Mouse (Mus musculus) gastrocnemius, postnatal 14 days (tissue): ENCODE results near the gene Ptov1. TPM values are rescaled to one million over a fixed set of nuclear protein-coding genes. Genes with fewer than 3 reads are reported as not detected.
A peak's percentile ranks its signal among the peaks of the same experiment; 100 is the strongest.

ENCODE experiments used
- DNase-seq: peaks from one replicate; pipeline ENCODE4 v3.0.0; 2021; ENCODE audit warnings: mixed read lengths
- intact Hi-C: fragments of 180-260 bp; cut with DNase I; formaldehyde crosslinking; loops from one replicate; pipeline ENCODE4 v1.15.1; 2025; ENCODE audit warnings: low total_unique reads
- long read RNA-seq, 2 experiments: library from polyadenylated mRNA; stranded (forward); transcript quantifications; one replicate each; pipeline ENCODE4 v2.0.0; 2021
- total RNA-seq, 2 experiments: library from RNA; stranded (reverse); gene quantifications; 2 replicates each; pipeline ENCODE4 v1.2.3; 2021

Gene Ptov1
- 100 to 1,000 TPM; 161 to 167 TPM for total RNA-seq
- long read RNA-seq, experiment 1, transcript Ptov1-201 (12 exons, 1,883 nt): major isoform, 77 of 240 reads
- long read RNA-seq, experiment 1, partial matches to known transcripts: 11 of 240 reads
- long read RNA-seq, experiment 1, other reads (novel, unspliced or antisense): 151 of 240 reads
- long read RNA-seq, experiment 2, transcript Ptov1-201 (12 exons, 1,883 nt): major isoform, 70 of 239 reads
- long read RNA-seq, experiment 2, partial matches to known transcripts: 17 of 239 reads
- long read RNA-seq, experiment 2, other reads (novel, unspliced or antisense): 151 of 239 reads

DNA sequence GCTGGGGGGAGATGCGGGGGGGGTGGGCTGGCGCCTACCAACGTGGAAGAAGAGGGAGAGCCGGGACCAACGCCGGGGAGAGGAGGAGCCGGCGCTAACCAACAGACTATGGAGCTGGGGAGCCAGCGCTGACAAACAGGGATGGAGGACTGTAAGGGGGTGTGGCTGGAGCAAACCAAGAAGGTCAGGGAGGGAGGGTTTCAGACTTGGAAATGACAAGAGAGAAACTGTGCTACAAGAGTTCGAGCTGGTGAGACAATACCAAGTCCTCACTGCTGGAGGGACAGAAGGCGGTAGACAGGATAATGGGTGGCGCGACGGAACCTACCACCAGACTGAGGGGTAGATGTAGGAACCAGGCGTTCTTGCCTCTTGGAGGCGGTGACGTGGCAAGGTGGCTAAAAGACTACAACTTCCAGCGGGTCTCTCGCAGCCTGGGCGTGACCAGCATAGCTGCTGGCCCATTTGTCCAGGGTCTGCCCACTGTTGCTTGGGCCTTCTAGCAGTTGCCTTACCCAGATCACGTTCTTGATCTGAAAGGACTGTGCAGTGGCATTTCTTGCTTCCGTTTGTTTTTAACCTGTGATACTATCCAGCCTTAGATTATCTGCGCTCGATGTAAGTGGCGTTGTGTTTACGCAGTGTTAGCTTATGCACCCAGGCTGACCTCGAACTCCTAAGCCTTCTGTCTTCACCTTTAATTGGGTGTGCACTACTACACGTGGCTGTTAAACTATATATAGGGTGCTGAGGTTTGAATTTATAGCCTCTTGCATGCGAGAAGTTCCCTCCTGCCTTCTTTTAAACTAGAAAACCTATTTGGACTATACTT, at the start of gene Ptov1:
Gene Ptov1, minus strand, starts transcription at position 92 of the 832 bp plus-strand sequence.
- intact Hi-C loops: no loop called here

DNA sequence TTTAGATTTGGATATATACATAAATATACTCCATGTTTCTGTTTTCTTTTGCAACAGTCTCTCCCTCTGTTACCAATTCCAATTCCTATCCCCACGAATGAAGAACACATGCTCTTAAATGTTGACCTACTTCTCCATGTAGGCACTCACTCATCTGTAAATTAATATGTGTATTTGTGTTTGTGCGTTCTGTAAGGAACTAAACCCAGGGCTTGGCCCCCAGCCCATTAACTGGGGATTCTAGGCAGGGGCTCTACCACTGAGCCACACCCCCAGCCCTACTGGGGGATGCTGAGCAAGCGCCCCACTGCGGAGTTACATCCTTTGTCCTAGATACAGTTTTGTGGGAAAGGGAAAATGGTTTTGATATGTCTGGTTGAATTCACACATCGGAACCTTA, 49.5 kb upstream of the Ptov1 start:
- no peak for DNase-seq
- intact Hi-C loops: no loop called here

More for the DNA sequence above, at the start of gene Ptov1:
- DNase-seq: peak; percentile 94

DNA sequence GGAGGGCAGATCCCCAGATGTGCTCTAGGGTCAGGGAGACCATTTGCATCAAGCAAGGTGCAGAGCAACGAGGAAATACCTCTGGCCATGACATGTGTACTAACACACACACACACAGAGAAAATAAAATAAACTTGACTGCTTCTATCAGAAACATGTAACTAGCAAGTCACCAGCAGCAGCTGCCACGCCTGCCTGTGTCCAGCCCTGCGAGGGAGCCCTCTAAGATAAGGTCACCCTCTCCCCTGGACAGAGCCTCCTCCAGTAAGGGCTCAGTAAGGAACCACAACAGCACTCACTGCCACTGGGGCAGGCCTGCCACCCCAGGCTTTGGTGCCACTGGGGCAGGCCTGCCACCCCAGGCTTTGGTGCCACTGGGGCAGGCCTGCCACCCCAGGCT, 48.6 kb upstream of the Ptov1 start:
- intact Hi-C loops: no loop called here
- no peak for DNase-seq

DNA sequence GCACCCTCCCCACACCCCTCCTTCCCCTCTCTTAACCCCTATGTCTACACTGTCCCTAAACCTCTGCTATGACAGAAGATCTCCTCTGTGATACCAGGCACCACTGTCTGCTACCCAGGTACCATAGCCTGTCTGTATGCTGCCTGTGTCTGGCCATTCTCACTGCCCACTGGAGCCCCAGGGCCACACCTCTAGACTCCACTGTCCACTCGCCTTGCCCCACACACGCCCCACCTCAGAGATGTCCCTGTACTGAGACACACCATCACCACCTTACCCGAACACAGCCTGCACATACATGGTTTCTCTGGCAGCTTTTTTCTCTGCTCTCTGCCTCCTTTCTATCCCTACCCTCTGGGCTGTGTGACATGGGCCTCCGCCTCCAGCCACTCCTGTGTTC, 47.3 kb upstream of the Ptov1 start:
- intact Hi-C loops: no loop called here
- DNase-seq: no peak

DNA sequence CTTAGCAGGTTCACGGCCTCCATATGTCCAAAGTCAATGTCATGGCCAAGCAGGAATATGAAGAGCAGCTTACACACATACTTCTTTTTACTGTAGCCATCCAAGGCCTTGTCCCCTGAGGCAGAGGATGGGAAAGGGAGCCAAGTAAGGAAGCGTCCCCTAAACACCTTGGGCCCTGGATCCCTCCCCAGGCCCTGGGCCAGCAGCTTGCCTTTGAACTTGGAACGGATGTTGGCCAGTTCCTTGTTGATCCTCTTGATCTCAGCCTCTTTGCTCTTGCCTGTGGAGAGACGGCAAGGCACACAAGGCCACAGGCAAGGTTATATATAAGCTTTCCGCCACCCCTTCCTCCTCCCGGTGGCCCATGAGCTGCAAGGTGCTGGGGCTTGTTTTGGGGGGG, 46.6 kb upstream of the Ptov1 start:
- intact Hi-C loops: no loop called here
- no peak for DNase-seq

DNA sequence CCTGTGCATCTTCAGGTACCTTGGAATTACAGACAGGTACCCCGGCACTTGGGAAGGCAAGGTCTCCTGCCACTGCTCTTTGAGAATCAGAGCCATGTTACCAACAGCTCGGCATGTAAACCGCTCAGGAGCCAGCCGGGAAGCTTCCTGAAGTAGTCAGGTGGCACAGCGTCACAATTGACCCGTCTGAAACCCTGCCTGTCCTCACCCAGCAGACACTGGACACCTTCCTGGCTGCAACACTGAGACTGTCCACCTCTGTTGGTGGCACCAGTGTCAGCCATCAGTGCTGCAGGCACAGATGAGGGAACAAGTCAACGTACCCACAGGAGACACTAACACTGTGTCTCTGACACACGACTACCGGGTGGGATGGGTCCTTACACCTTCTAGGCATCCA, 45.7 kb upstream of the Ptov1 start:
- DNase-seq: no peak
- intact Hi-C loops: no loop called here

DNA sequence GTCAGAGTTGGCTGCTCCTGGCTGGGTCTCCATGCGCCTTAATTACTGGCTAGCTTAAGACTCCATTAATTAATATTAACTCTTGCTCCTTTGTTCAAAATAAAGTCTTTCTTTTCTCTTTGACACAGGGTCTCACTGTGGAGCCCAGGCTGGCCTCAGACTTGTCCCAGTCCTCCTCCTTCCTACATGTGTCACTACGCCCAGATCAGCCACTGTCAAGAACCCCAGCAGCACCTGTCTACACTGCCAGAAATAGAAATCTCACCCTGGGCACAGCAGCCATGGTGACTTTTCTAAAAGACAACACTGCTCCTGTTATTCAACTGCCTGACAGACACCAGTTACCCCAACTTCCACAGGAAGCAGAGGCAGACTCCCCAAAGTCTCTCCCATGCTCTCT, 44.8 kb upstream of the Ptov1 start:
- intact Hi-C loops: no loop called here
- DNase-seq: no peak

DNA sequence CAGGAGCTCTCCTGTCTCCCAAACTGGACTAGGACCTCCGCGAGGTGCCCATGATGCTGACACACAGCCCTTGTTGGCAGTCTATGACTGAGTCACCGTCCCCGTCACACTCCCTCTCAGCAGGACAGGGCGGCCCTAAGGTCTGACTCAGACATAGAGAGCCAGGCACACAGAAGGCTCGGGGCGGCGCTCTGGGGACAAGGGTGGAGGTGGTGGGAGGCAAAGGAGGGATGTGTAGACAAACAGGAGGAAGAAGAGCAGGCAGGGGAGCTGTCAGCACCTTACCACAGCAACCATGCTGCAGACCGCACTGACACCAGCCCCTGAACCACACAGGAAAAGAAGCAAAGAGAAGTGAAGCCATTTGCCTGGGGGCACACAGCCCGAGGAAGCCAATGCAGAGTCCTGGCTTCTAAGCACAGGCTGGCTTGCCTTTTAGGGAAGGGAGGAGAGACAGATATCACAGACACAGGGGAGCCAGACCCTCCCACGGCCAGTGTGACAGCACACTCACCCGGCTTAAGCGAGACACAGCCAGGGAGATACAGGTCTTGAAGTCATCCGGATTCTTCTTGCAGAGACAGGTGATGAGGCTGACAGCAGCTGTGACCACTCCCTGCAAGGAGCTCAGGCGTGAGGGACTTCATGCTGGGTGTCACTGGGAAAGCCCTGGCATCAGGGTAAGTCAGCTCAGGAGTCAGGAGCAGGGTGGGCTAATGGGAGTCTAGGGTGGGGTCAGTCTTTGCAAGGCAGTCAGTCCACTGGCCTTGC, 39.3 kb upstream of the Ptov1 start:
- intact Hi-C loops: loop anchor here (10.0 kb wide), 1 partner anchor 46 kb away; no protein-coding TSS in a partner anchor
- no peak for DNase-seq

DNA sequence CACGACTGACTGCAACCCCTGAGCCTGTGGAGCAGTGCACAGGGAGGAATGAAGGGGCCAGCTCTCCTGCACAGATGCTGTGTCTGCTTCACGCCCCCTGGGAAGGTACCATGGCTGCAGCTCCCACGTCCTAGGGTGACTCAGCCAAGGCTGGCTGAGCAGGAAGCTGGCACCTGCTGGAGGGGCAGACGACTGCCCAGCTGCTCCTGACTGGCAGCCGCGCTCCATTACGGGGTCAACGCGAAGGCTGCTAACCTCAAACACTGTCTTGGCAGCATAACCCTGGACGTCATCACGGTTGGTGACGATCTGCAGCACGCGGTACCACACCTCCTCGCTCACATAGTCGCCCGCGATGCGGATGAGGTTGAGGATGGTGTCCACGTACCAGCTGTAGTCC, 35.8 kb upstream of the Ptov1 start:
- no peak for DNase-seq
- intact Hi-C loops: loop anchor here (10.0 kb wide), 1 partner anchor 49 kb away; no protein-coding TSS in a partner anchor

DNA sequence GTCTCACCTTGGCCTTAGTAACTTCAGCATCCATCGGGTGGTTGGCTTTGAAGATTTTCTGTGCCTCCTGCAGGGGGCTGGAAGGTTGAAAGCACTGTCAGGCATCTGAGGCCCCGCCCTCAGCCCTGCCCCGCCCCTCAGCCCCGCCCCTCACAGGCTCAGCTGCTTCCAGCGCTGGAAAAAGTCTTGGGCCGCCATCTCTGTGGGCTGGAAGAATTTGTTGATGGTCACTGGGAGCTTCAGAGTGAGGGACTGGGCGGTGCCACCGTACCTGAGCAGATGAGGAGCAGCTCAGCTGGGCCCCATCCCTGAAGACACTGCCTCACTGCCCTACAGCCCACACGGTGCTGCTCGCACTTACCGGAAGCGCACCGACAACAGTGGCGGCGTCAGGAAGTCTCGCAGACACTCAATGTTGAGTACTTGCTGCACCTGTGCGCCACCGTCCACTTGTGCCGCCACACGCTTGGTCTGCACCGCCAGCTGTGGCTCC, 31.7 kb upstream of the Ptov1 start:
- intact Hi-C loops: loop anchor here (10.0 kb wide), 1 partner anchor 54 kb away; no protein-coding TSS in a partner anchor

DNA sequence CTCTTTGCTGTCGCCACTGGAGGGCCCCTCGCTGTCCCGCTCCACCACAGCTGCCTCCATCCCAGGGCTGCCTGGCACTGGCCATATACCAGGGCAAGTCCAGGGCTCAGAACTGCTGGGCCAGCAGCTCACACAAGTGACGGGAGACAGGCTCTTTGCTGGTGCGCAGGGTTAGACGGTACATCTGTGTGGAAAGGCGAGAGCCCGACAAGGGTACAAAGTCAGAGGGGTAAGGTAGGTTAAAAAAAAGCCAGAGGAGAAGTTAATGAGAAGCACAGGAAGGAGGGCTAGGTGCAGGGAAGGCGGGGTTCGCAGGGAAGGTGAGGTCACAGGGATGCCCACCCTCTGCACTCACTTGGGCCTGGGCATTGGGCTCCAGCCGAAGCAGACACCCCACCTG, 31.0 kb upstream of the Ptov1 start:
- intact Hi-C loops: loop anchor here (10.0 kb wide), 1 partner anchor 54 kb away; no protein-coding TSS in a partner anchor

More for the DNA sequence above, 31.7 kb upstream of the Ptov1 start:
- DNase-seq: no peak

DNA sequence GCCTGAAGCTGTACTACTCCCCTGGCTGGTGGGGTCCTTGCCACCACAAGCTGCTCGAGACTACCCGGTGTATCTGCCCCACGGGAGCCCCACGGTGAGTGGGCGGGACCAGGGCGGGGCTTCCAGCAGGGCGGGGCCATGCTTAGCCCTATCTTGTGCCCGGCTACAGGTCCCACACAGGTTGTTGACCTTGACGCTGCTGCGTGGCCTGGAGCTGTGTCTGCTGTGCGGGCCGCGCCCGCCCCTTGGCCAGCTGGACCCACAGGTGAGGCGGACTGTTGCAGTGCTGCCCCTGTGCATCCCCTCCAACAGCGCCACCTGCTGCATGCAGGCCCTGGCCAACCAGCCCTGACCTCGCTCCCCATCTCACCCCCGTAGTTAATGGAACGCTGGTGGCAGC, 29.0 kb upstream of the Ptov1 start:
- intact Hi-C loops: no loop called here
- no peak for DNase-seq

More for the DNA sequence above, 31.0 kb upstream of the Ptov1 start:
- no peak for DNase-seq

DNA sequence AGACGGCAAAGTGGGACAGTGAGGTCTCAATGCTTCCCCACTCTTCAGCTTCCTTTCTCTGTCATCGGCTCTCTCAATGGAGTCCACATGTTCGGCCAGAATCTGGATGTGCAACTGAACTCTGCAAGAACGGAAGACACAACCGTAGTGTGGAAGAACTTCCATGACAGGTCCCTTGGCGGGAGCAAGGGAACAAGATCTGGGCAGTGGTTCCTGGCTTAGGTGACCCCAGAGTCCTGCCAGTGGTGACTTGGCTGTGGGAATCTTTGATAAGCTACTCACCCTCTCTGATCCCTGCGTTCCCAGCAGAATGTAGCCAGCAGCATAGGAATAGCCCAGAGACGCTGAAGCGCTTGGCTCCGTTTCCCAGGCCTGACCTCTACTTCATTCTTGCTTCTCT, 26.9 kb upstream of the Ptov1 start:
- intact Hi-C loops: no loop called here
- peak; percentile 45 for DNase-seq

DNA sequence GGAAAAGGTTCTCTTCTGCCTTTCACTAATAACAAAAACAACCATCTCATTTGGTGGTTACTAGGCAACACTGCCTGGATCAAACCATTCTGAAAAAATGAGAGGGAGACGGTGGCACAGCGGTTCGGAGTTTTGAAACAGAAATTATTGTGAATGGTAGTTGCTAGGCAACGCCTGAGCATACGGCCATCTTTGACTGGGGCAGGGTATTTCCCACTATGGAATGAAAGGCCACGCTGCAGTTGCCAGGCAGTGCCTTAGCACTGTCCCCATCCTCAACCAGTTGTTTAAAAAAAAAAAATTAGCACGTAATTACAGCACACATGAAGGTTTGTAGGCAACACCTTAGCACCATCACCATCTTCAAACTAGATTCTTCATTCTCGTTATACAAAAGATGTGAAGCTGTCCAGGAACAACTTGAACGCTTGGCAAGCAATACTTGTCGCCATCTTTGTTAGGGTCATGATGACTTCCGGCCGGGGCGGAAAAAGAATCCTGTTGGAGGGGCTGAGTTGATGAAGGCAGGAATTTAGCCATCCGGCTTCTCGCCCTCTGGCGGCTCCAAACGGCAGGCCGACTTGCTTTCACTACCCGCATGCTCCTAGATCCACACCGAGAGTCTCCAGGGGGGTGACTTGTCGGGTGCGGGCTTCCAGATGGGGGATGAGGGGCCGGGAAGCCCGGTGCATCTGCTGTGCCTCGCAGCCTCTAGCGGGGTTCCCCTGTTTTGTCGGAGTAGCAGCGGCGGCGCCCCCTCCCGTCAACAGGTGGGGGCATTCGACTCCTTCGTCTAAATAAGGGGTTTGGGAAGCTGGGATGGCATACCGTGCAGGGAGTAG, 26.2 kb upstream of the Ptov1 start, which contains the start of gene Fuz:
Gene Fuz, plus strand, starts transcription at position 487 of the 842 bp plus-strand sequence.
- intact Hi-C loops: no loop called here
- peak; percentile 91 for DNase-seq

DNA sequence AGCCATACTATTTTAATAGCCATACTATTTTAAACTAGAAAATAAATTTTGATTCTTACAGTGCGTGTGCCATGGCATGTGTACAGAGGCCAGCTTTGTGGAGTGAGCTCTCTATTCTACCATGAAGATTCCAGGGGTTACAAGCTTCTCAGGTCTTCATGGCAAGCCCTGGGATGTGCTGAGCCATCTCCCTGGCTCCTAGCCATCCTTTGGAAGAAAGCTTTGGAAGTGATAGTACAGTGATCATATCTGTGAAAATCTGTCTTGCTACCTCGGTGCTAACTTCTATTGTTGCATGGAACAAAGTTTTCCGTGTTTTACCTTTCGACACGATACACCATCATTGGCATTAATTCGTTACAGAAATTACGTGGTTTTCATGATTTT, 25.6 kb upstream of the Ptov1 start:
- no peak for DNase-seq
- intact Hi-C loops: no loop called here

DNA sequence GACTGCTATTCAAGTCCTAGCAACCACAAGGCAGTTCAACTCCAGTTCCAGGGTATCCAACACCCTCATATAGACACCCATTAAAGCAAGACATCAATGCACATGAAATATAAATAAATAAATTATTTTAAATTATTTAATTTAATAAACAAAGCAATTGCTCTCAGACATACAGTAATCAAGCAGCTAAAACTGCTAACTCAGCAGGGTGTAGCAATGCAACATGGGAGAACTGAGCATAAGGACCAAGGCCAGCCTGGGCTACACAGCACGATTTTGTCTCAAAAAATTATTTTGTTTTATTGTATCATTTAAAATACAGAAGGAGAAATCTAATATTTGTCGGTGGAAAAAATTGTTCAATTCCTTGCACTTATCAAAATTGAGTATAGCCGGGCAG, 24.6 kb upstream of the Ptov1 start:
- intact Hi-C loops: no loop called here

DNA sequence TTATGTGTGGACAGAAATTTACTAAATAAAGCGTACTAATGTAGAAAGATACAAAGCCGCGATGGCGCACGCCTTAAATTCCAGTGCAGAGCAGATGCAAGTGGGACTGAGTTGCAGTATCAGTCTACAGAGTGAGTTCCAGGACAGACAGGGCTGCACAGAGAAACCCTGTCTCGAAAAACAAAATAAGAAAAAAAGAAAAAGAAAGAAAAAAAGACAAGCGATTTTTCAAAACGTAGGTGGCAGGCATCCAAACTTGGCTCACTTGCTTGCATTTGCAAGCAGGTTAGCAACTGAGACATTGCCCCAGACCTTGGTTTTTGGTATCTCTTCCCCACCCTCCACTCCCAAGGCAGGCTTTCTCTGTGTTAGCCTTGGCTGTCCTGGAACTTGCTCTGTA, 23.6 kb upstream of the Ptov1 start:
- intact Hi-C loops: no loop called here
- DNase-seq: no peak

More for the DNA sequence above, 24.6 kb upstream of the Ptov1 start:
- no peak for DNase-seq

DNA sequence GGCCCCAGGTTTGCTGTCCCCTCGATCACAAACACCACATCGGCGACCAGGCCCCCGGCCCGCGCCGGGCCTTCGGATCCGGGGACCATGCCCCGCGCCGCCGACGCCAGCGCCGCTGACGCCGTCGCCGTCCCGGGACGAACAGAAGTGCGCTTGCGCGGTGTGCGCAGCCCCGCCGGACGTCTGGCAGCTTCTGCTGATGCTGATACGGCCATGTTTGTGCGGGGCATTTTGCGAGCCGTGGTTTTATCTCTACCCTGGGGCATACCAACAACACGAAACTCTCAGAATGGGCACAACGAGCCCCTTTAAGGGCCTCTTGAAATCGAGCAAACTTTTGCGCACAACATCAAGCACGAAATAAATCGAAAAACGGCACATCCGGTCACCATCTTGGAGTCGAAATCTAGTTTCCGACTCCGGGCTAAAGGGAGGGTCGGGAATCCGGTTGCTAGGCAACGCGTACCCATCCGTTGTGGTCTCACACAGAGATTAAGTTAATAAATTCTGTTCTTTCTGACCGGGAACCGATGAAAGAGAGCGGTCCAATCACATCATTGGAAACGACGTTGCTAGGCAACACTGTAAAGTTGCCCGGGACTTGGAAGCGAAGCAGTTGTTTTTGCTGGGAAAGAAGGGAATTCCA, 22.8 kb upstream of the Ptov1 start, which contains the start of gene Med25:
Gene Med25, minus strand, starts transcription at position 437 of the 646 bp plus-strand sequence.
- DNase-seq: peak; percentile 88
- intact Hi-C loops: no loop called here
